Mouse (Mus musculus) hindbrain, embryonic 15.5 days (tissue): ENCODE results near the gene Timm13. TPM values are rescaled to one million over a fixed set of nuclear protein-coding genes. Genes with fewer than 3 reads are reported as not detected.
A peak's percentile ranks its signal among the peaks of the same experiment; 100 is the strongest.

Experiments used
- ATAC-seq: fragments of 200-750 bp; cut with Nextera tagmentation; 2 replicates; pipeline ENCODE4 v1.8.0; 2017; ENCODE audit warnings: low read depth, moderate number of reproducible peaks, moderate TSS enrichment; ENCODE audit not compliant: low FRiP score
- H3K27ac ChIP-seq: fragments of 300-500 bp; sonication (generic); replicated peaks from 2 replicates; pipeline ENCODE4 v1.5.1; 2015; ENCODE audit warnings: mild to moderate bottlenecking, inconsistent platforms
- H3K27me3 ChIP-seq: fragments of 300-500 bp; sonication (generic); 2 replicates; pipeline ENCODE4 v1.6.1; 2015; ENCODE audit warnings: control low read depth, inconsistent platforms
- H3K36me3 ChIP-seq: fragments of 300-500 bp; sonication (generic); 2 replicates; pipeline ENCODE4 v1.6.1; 2015; ENCODE audit warnings: control low read depth, inconsistent platforms
- H3K4me1 ChIP-seq: fragments of 300-500 bp; sonication (generic); replicated peaks from 2 replicates; pipeline ENCODE4 v1.6.1; 2015; ENCODE audit warnings: control low read depth, inconsistent platforms
- H3K4me2 ChIP-seq: fragments of 300-500 bp; sonication (generic); 2 replicates; pipeline ENCODE4 v1.6.1; 2015; ENCODE audit warnings: moderate library complexity, mild to moderate bottlenecking, inconsistent platforms
- H3K4me3 ChIP-seq: fragments of 300-500 bp; sonication (generic); 2 replicates; pipeline ENCODE4 v1.5.1; 2015; ENCODE audit warnings: mild to moderate bottlenecking, inconsistent platforms
- H3K9ac ChIP-seq: fragments of 300-500 bp; sonication (generic); 2 replicates; pipeline ENCODE4 v1.6.1; 2015; ENCODE audit warnings: inconsistent platforms
- H3K9me3 ChIP-seq: fragments of 300-500 bp; sonication (generic); 2 replicates; pipeline ENCODE4 v1.6.1; 2016; ENCODE audit warnings: control low read depth, inconsistent platforms
- WGBS: fragments of 180-500 bp; shearing (Covaris S2); methylation state at CpG from one replicate; pipeline ENCODE4 v1.1.7; 2015; 5-methylcytosine and 5-hydroxymethylcytosine counted together
- polyA plus RNA-seq: library from polyadenylated mRNA; unstranded; fragments of >200 nt; fragmentation: Nextera tagmentation; extraction: Ambion mirVana; gene quantifications from 2 replicates; pipeline ENCODE4 v1.2.1, GENCODE M21; 2015

Gene Timm13
- polyA plus RNA-seq, 1 experiment from 2014 or later: 329 TPM

GRCm38 (mm10) chr10:80899591-80900317, 1.0 kb downstream of the Timm13 start:
- H3K27ac ChIP-seq: peak overlapping the region; percentile 92
- H3K4me1 ChIP-seq: peaks cover 19% of the 10 kb centered on the region
- peak overlapping the region; percentile 89 for H3K4me2 ChIP-seq
- peaks cover 27% of the 10 kb centered on the region for H3K36me3 ChIP-seq
- no peaks in the 10 kb centered on the region for H3K27me3 ChIP-seq
- ATAC-seq: peak; percentile 24
- 16% methylated on average over 25 of the region's 25 CpGs for WGBS
- H3K9ac ChIP-seq: peak overlapping the region; percentile 86
- no peaks in the 10 kb centered on the region for H3K9me3 ChIP-seq
- peak overlapping the region; percentile 83 for H3K4me3 ChIP-seq

- Histone ChIP-seq H3K4me3 (peak overlapping the region; percentile 83), H3K4me1 (peaks cover 19% of the 10 kb centered on the region), H3K4me2 (peak overlapping the region; percentile 89), H3K27ac (no peak overlapping the region), H3K27me3 (no peaks in the 10 kb centered on the region), H3K9ac (no peak overlapping the region; the same call in 1 of the 2 replicates), H3K9me3 (no peaks in the 10 kb centered on the region), H3K36me3 (peaks cover 20% of the 10 kb centered on the region)
- ATAC-seq: no peak
- WGBS: 91% methylated on average over 8 of the region's 8 CpGs
Observed at GRCm38 (mm10) chr10:80899074-80899473, 1.7 kb downstream of the Timm13 start.

GRCm38 (mm10) chr10:80897861-80898510, 2.8 kb downstream of the Timm13 start:
- peaks cover 19% of the 10 kb centered on the region for H3K4me1 ChIP-seq
- 34% methylated on average over 41 of the region's 41 CpGs for WGBS
- no peaks in the 10 kb centered on the region for H3K27me3 ChIP-seq
- H3K4me3 ChIP-seq: no peak overlapping the region
- ATAC-seq: no peak
- H3K27ac ChIP-seq: no peak overlapping the region
- H3K9ac ChIP-seq: no peak overlapping the region
- H3K9me3 ChIP-seq: no peaks in the 10 kb centered on the region
- H3K36me3 ChIP-seq: peaks cover 10% of the 10 kb centered on the region
- peak overlapping the region; percentile 20; the same call in 1 of the 2 replicates for H3K4me2 ChIP-seq

- H3K36me3 ChIP-seq: 0 out of 2 replicates have a peak, but pooled peaks cover under 1% of the 10 kb centered on the region
- H3K4me1 ChIP-seq: peaks cover 19% of the 10 kb centered on the region
- H3K27me3 ChIP-seq: no peaks in the 10 kb centered on the region
- no peaks in the 10 kb centered on the region for H3K9me3 ChIP-seq
- H3K27ac ChIP-seq: no peak overlapping the region
- 74% methylated on average over 24 of the region's 24 CpGs for WGBS
- H3K9ac ChIP-seq: no peak overlapping the region
- no peak for ATAC-seq
- no peak overlapping the region for H3K4me2 ChIP-seq
- no peak overlapping the region for H3K4me3 ChIP-seq
Observed at GRCm38 (mm10) chr10:80896581-80897485, 3.9 kb downstream of the Timm13 start.

- H3K4me2 ChIP-seq: no peak overlapping the region
- no peaks in the 10 kb centered on the region for H3K9me3 ChIP-seq
- H3K27me3 ChIP-seq: no peaks in the 10 kb centered on the region
- no peak overlapping the region for H3K27ac ChIP-seq
- peaks cover 19% of the 10 kb centered on the region for H3K4me1 ChIP-seq
- ATAC-seq: no peak
- H3K4me3 ChIP-seq: no peak overlapping the region
- WGBS: 81% methylated on average over 6 of the region's 6 CpGs
- no peak overlapping the region for H3K9ac ChIP-seq
- no peaks in the 10 kb centered on the region for H3K36me3 ChIP-seq
Observed at GRCm38 (mm10) chr10:80895697-80896096, 5.1 kb downstream of the Timm13 start.

- Histone ChIP-seq H3K9ac (no peak overlapping the region), H3K4me1 (peaks cover 19% of the 10 kb centered on the region), H3K4me2 (no peak overlapping the region), H3K9me3 (no peaks in the 10 kb centered on the region), H3K36me3 (no peaks in the 10 kb centered on the region), H3K4me3 (no peak overlapping the region), H3K27me3 (no peaks in the 10 kb centered on the region), H3K27ac (no peak overlapping the region)
- 88% methylated on average over 7 of the region's 7 CpGs for WGBS
- no peak for ATAC-seq
Observed at GRCm38 (mm10) chr10:80895100-80895499, 5.7 kb downstream of the Timm13 start.

GRCm38 (mm10) chr10:80887181-80887580, 13.6 kb downstream of the Timm13 start:
- no peak overlapping the region for H3K4me3 ChIP-seq
- WGBS: 71% methylated on average over 11 of the region's 11 CpGs
- no peaks in the 10 kb centered on the region for H3K4me1 ChIP-seq
- no peaks in the 10 kb centered on the region for H3K9me3 ChIP-seq
- no peak for ATAC-seq
- H3K4me2 ChIP-seq: no peak overlapping the region
- H3K36me3 ChIP-seq: no peaks in the 10 kb centered on the region
- H3K27me3 ChIP-seq: peaks cover 9% of the 10 kb centered on the region; the same call in 1 of the 2 replicates
- H3K9ac ChIP-seq: no peak overlapping the region
- no peak overlapping the region for H3K27ac ChIP-seq

- 26% methylated on average over 10 of the region's 10 CpGs for WGBS
- Histone ChIP-seq H3K9me3 (no peaks in the 10 kb centered on the region), H3K4me2 (no peak overlapping the region), H3K27me3 (no peaks in the 10 kb centered on the region), H3K4me3 (no peak overlapping the region), H3K27ac (no peak overlapping the region), H3K9ac (no peak overlapping the region), H3K4me1 (no peaks in the 10 kb centered on the region), H3K36me3 (no peaks in the 10 kb centered on the region)
- no peak for ATAC-seq
Observed at GRCm38 (mm10) chr10:80881301-80881700, 19.5 kb downstream of the Timm13 start.

- Histone ChIP-seq H3K4me3 (no peak overlapping the region), H3K27me3 (no peaks in the 10 kb centered on the region), H3K9me3 (no peaks in the 10 kb centered on the region), H3K27ac (no peak overlapping the region), H3K4me1 (no peaks in the 10 kb centered on the region), H3K36me3 (no peaks in the 10 kb centered on the region), H3K4me2 (no peak overlapping the region), H3K9ac (no peak overlapping the region)
- ATAC-seq: no peak
- WGBS: 69% methylated on average over 2 of the region's 2 CpGs
Observed at GRCm38 (mm10) chr10:80880901-80881300, 19.9 kb downstream of the Timm13 start.

GRCm38 (mm10) chr10:80880131-80880641, 20.6 kb downstream of the Timm13 start:
- no peak overlapping the region for H3K4me3 ChIP-seq
- 25% methylated on average over 5 of the region's 5 CpGs for WGBS
- H3K27me3 ChIP-seq: no peaks in the 10 kb centered on the region
- peak; percentile 38; the same call in 1 of the 2 replicates for ATAC-seq
- no peaks in the 10 kb centered on the region for H3K9me3 ChIP-seq
- no peak overlapping the region for H3K27ac ChIP-seq
- no peaks in the 10 kb centered on the region for H3K36me3 ChIP-seq
- no peaks in the 10 kb centered on the region for H3K4me1 ChIP-seq
- H3K9ac ChIP-seq: no peak overlapping the region
- H3K4me2 ChIP-seq: no peak overlapping the region

- 22% methylated on average over 3 of the region's 3 CpGs for WGBS
- H3K9ac ChIP-seq: no peak overlapping the region
- no peak overlapping the region for H3K27ac ChIP-seq
- H3K4me2 ChIP-seq: no peak overlapping the region
- no peaks in the 10 kb centered on the region for H3K36me3 ChIP-seq
- no peaks in the 10 kb centered on the region for H3K9me3 ChIP-seq
- H3K4me3 ChIP-seq: no peak overlapping the region
- ATAC-seq: no peak
- H3K27me3 ChIP-seq: 0 out of 2 replicates have a peak, but pooled peaks cover under 1% of the 10 kb centered on the region
- no peaks in the 10 kb centered on the region for H3K4me1 ChIP-seq
Observed at GRCm38 (mm10) chr10:80876594-80876993, 24.2 kb downstream of the Timm13 start.
